Mouse (Mus musculus) limb, embryonic 11.5 days (tissue): ENCODE measurements around the gene Sez6l2. TPM values are rescaled to one million over a fixed set of nuclear protein-coding genes. Genes with fewer than 3 reads are reported as not detected.
A peak's percentile ranks its signal among the peaks of the same experiment; 100 is the strongest.

Experiments
- ATAC-seq: fragments of 200-750 bp; cut with Nextera tagmentation; 2 replicates; pipeline ENCODE4 v1.8.0; 2017; ENCODE audit warnings: low read depth; ENCODE audit not compliant: insufficient number of reproducible peaks, low FRiP score, low TSS enrichment
- DNase-seq: peaks from one replicate; pipeline ENCODE4 v3.0.0-alpha.2; 2015; ENCODE audit warnings: low spot score
- H3K27ac ChIP-seq: fragments of 300-500 bp; sonication (generic); replicated peaks from 2 replicates; pipeline ENCODE4 v1.5.1; 2014; ENCODE audit warnings: low read depth, mild to moderate bottlenecking, low read length
- H3K27me3 ChIP-seq: fragments of 300-500 bp; sonication (generic); 2 replicates; pipeline ENCODE4 v1.6.1; 2014; ENCODE audit warnings: mild to moderate bottlenecking, low read length, mixed read lengths; ENCODE audit not compliant: control insufficient read depth, insufficient read depth
- H3K36me3 ChIP-seq: fragments of 300-500 bp; sonication (generic); 2 replicates; pipeline ENCODE4 v1.6.1; 2014; ENCODE audit warnings: mild to moderate bottlenecking, low read length, moderate library complexity, mixed read lengths; ENCODE audit not compliant: control insufficient read depth, insufficient read depth
- H3K4me1 ChIP-seq: fragments of 300-500 bp; sonication (generic); 2 replicates; pipeline ENCODE4 v1.6.1; 2014; ENCODE audit warnings: low read length, mixed read lengths; ENCODE audit not compliant: control insufficient read depth, insufficient read depth
- H3K4me2 ChIP-seq: fragments of 300-500 bp; sonication (generic); 2 replicates; pipeline ENCODE4 v1.6.1; 2014; ENCODE audit warnings: low read depth, mild to moderate bottlenecking, moderate library complexity; ENCODE audit not compliant: severe bottlenecking
- H3K4me3 ChIP-seq: fragments of 300-500 bp; sonication (generic); 2 replicates; pipeline ENCODE4 v1.5.1; 2014; ENCODE audit warnings: low read depth, low read length
- H3K9ac ChIP-seq: fragments of 300-500 bp; sonication (generic); 2 replicates; pipeline ENCODE4 v1.6.1; 2014; ENCODE audit warnings: mild to moderate bottlenecking, low read length
- H3K9me3 ChIP-seq: fragments of 300-500 bp; sonication (generic); 2 replicates; pipeline ENCODE4 v1.6.1; 2016; ENCODE audit warnings: low read length; ENCODE audit not compliant: control insufficient read depth
- WGBS: fragments of 180-500 bp; shearing (Covaris S2); extraction: QIAGEN DNeasy Blood & Tissue Kit; methylation state at CpG from one replicate; pipeline ENCODE4 v1.1.7; 2014; 5-methylcytosine and 5-hydroxymethylcytosine counted together
- polyA plus RNA-seq: library from polyadenylated mRNA; unstranded; fragments of >200 nt; fragmentation: Nextera tagmentation; extraction: Ambion mirVana; gene quantifications from 2 replicates; pipeline ENCODE4 v1.2.1, GENCODE M21; 2014

The Sez6l2 gene
- polyA plus RNA-seq, 1 experiment from 2014 or later: 0.16 TPM

GRCm38 (mm10) chr7:126949403-126949792 lies 965 bp upstream of the Sez6l2 start, which contains the start of gene Asphd1:
Gene Asphd1, minus strand, starts transcription at chr7:126949582.
- H3K27me3 ChIP-seq: peaks cover 29% of the 10 kb centered on the region
- DNase-seq: no peak
- peak within 1 kb of the TSS; percentile 39 for H3K4me3 ChIP-seq
- no peaks in the 10 kb centered on the region for H3K36me3 ChIP-seq
- peaks cover 5% of the 10 kb centered on the region for H3K4me1 ChIP-seq
- H3K9ac ChIP-seq: 0 out of 2 replicates have a peak within 1 kb of the TSS, but pooled peaks have one; percentile 12
- peak; percentile 60 for ATAC-seq
- H3K4me2 ChIP-seq: peak within 1 kb of the TSS; percentile 97
- H3K27ac ChIP-seq: no peak within 1 kb of the TSS
- 1% methylated on average over 21 of the region's 21 CpGs for WGBS
- H3K9me3 ChIP-seq: no peaks in the 10 kb centered on the region

GRCm38 (mm10) chr7:126950647-126951615 lies 568 bp downstream of the Sez6l2 start:
- DNase-seq: no peak
- peaks cover 29% of the 10 kb centered on the region for H3K27me3 ChIP-seq
- no peak overlapping the region for H3K27ac ChIP-seq
- H3K36me3 ChIP-seq: no peaks in the 10 kb centered on the region
- WGBS: 6% methylated on average over 26 of the region's 26 CpGs
- H3K9me3 ChIP-seq: no peaks in the 10 kb centered on the region
- no peak for ATAC-seq
- no peak overlapping the region for H3K9ac ChIP-seq
- H3K4me2 ChIP-seq: no peak overlapping the region
- H3K4me3 ChIP-seq: no peak overlapping the region
- peaks cover 5% of the 10 kb centered on the region for H3K4me1 ChIP-seq

- peaks cover 5% of the 10 kb centered on the region for H3K4me1 ChIP-seq
- H3K4me2 ChIP-seq: no peak overlapping the region
- H3K36me3 ChIP-seq: no peaks in the 10 kb centered on the region
- H3K9ac ChIP-seq: no peak overlapping the region
- no peak for DNase-seq
- H3K27me3 ChIP-seq: peaks cover 29% of the 10 kb centered on the region
- H3K27ac ChIP-seq: no peak overlapping the region
- H3K4me3 ChIP-seq: no peak overlapping the region
- H3K9me3 ChIP-seq: no peaks in the 10 kb centered on the region
- 34% methylated on average over 4 of the region's 4 CpGs for WGBS
- ATAC-seq: no peak
Observed at GRCm38 (mm10) chr7:126951741-126952140, 1.4 kb downstream of the Sez6l2 start.

- Histone ChIP-seq H3K27ac (no peak overlapping the region), H3K4me1 (peaks cover 5% of the 10 kb centered on the region), H3K27me3 (peaks cover 29% of the 10 kb centered on the region), H3K4me2 (no peak overlapping the region), H3K9me3 (no peaks in the 10 kb centered on the region), H3K36me3 (no peaks in the 10 kb centered on the region), H3K4me3 (no peak overlapping the region), H3K9ac (no peak overlapping the region)
- peak; percentile 21 for DNase-seq
- ATAC-seq: no peak
- 0% methylated on average over 8 of the region's 8 CpGs for WGBS
Observed at GRCm38 (mm10) chr7:126952646-126953045, 2.3 kb downstream of the Sez6l2 start.

- WGBS: 67% methylated on average over 3 of the region's 3 CpGs
- no peak for ATAC-seq
- Histone ChIP-seq H3K4me2 (no peak overlapping the region), H3K27me3 (peaks cover 26% of the 10 kb centered on the region), H3K4me1 (no peaks in the 10 kb centered on the region), H3K9me3 (no peaks in the 10 kb centered on the region), H3K4me3 (no peak overlapping the region), H3K27ac (no peak overlapping the region), H3K36me3 (no peaks in the 10 kb centered on the region), H3K9ac (no peak overlapping the region)
- DNase-seq: no peak
Observed at GRCm38 (mm10) chr7:126955125-126955524, 4.8 kb downstream of the Sez6l2 start.

GRCm38 (mm10) chr7:126959780-126960179 lies 9.4 kb downstream of the Sez6l2 start:
- Histone ChIP-seq H3K4me2 (no peak overlapping the region), H3K27me3 (peaks cover 14% of the 10 kb centered on the region), H3K9ac (no peak overlapping the region), H3K9me3 (no peaks in the 10 kb centered on the region), H3K4me1 (no peaks in the 10 kb centered on the region), H3K27ac (no peak overlapping the region), H3K36me3 (no peaks in the 10 kb centered on the region), H3K4me3 (no peak overlapping the region)
- 78% methylated on average over 9 of the region's 9 CpGs for WGBS
- no peak for DNase-seq
- no peak for ATAC-seq

- H3K27me3 ChIP-seq: peaks cover 14% of the 10 kb centered on the region
- 85% methylated on average over 5 of the region's 5 CpGs for WGBS
- H3K4me2 ChIP-seq: no peak overlapping the region
- ATAC-seq (no peak), DNase-seq (no peak)
- no peaks in the 10 kb centered on the region for H3K36me3 ChIP-seq
- no peak overlapping the region for H3K27ac ChIP-seq
- H3K9me3 ChIP-seq: no peaks in the 10 kb centered on the region
- H3K4me1 ChIP-seq: no peaks in the 10 kb centered on the region
- H3K9ac ChIP-seq: no peak overlapping the region
- H3K4me3 ChIP-seq: no peak overlapping the region
Observed at GRCm38 (mm10) chr7:126961095-126961494, 10.7 kb downstream of the Sez6l2 start.

GRCm38 (mm10) chr7:126961965-126962364 lies 11.6 kb downstream of the Sez6l2 start:
- no peak overlapping the region for H3K4me2 ChIP-seq
- H3K9me3 ChIP-seq: no peaks in the 10 kb centered on the region
- no peak overlapping the region for H3K9ac ChIP-seq
- H3K27ac ChIP-seq: no peak overlapping the region
- ATAC-seq (no peak), DNase-seq (no peak)
- no peaks in the 10 kb centered on the region for H3K36me3 ChIP-seq
- no peaks in the 10 kb centered on the region for H3K4me1 ChIP-seq
- 93% methylated on average over 4 of the region's 4 CpGs for WGBS
- no peak overlapping the region for H3K4me3 ChIP-seq
- peaks cover 14% of the 10 kb centered on the region for H3K27me3 ChIP-seq
